Mouse (Mus musculus) left cerebral cortex, adult 2 months (tissue): ENCODE measurements around the gene Lgals7. TPM values are rescaled to one million over a fixed set of nuclear protein-coding genes. Genes with fewer than 3 reads are reported as not detected.

Source experiments
- DNase-seq, 2 experiments: peaks; one replicate each; pipeline ENCODE4 v3.0.0; 2021 to 2022; ENCODE audit warnings: low spot score in 2 of 2, mixed read lengths in 1 of 2; ENCODE audit errors: extremely low spot score in 1 of 2
- H3K27ac ChIP-seq: fragments of 200-600 bp; 2 replicates; pipeline ENCODE4 v1.8.1; 2022
- H3K4me3 ChIP-seq: fragments of 200-600 bp; 2 replicates; pipeline ENCODE4 v1.8.1; 2022
- CTCF ChIP-seq: fragments of 200-600 bp; IDR thresholded peaks from 2 replicates; pipeline ENCODE4 v1.8.1; 2022; ENCODE audit warnings: antibody characterized with exemption, mild to moderate bottlenecking, moderate library complexity
- intact Hi-C: fragments of 180-260 bp; cut with DNase I; formaldehyde crosslinking; loops from one replicate; pipeline ENCODE4 v1.15.1; 2025
- total RNA-seq, 2 experiments: library from RNA; stranded (reverse); gene quantifications; 2 replicates each; pipeline ENCODE4 v1.2.3; 2021

Gene Lgals7
- total RNA-seq, 2 experiments from 2014 or later, result 0.49 TPM; not detected in 1

DNA sequence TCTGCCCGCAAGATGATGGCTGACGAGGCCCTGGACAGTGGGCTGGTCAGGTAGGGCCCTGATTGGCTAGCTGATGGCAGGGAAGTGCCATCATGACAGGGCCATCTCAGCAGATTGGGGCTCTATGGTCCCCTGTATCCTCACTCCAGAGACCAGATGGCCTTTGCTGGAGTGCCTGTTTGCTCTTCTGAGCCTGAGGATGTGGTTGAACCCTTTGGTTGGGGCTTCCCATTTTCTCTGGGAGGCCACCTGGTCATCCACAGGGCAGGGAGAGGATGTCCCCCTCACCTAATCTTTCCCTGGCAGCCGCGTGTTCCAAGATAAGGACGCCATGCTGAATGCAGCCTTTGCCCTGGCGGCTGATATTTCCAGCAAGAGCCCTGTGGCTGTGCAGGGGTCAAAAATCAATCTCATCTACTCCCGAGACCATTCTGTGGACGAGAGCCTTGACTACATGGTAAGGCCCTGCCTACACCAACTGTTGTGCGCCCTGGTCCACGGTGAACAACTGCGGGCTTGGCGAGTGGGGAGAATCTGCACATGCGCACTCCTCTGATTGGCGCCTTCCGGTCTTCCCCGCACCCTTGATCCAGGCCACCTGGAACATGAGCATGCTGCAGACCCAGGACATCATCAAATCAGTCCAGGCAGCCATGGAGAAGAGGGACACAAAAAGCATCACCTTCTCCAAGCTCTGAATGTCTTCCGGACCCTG lies 32.1 kb upstream of the Lgals7 start:
- no peak for TF ChIP-seq CTCF
- Histone ChIP-seq H3K4me3 (no peak overlapping the region), H3K27ac (no peak overlapping the region)
- intact Hi-C loops, result no loop called here
- DNase-seq, result no peak

DNA sequence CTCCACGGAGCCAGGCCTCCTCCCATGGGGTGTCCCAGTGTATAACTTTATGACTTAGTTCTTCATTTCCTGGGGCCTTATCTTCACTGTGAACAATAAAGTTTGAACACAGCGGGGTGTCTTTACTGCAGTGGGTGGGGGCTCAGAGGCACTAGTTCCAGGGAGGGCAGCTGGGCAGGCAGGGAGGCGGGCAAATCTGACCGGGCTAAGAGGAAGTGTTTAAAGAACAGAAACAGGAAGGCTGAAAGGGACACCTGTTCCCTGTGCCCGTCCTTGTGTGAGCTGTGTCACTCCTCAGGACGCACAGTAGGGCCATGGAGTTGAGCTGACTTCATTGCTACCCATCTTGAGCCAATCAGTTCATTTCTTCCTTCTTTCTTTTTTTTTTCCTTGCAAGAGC lies 31.5 kb upstream of the Lgals7 start:
- Histone ChIP-seq H3K4me3 (no peak overlapping the region), H3K27ac (no peak overlapping the region)
- intact Hi-C loops, result no loop called here
- DNase-seq, result no peak
- no peak for TF ChIP-seq CTCF

DNA sequence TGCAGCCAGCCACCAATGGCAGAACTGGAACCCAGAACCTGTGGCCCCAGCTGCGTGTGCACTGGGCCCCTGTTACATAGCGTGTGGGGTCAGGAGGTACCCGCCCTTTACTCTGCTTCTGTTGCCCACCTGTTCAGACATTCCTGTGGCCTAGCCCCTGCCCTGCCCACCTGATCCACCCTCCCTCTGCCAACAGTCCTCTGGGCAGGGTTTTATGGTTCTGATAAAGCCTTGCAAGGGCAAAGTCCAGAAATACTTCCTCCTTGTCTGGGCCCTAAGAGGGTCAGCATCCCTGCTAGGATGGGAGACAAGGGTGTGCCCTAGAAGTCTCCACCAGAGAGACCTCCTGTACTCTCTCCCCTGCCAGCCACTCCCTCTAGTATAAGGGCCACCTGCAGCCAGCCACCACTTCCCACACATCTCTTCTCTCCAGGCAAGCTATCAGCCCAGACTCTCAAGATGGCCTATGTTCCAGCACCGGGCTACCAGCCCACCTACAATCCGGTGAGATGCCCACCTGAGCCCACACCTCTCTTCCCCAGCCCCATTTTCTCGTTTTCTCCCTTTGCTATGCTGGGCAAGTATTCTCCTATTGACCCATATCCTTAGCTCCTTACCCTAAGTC lies 29.8 kb upstream of the Lgals7 start, which contains the start of gene Lgals4:
Gene Lgals4 (plus strand): TSS at position 132 of the 625 bp plus-strand sequence.
- intact Hi-C loops, result no loop called here

DNA sequence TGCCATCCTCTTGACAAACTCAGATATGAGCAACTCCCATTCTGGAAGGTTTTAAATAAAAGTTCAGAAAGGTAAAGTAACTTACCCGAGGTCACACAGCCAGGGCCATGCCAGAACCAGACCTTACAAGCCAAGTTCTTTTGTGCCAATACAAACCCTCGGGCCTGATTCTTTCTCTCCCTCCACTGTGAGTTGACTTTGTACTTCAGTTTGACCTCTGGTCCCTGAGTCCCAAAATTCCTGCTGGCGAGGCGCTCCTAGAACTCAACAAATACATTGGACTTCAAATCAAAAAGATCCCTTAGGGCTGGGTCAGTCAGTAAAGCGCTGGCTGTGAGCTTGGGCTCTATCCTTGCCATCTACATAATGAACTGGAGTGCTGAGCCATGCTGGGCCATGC lies 26.7 kb upstream of the Lgals7 start:
- no peak for DNase-seq
- Histone ChIP-seq H3K4me3 (no peak overlapping the region), H3K27ac (no peak overlapping the region)
- intact Hi-C loops, result no loop called here
- no peak for TF ChIP-seq CTCF

More for the DNA sequence above, 29.8 kb upstream of the Lgals7 start, which contains the start of gene Lgals4:
- TF ChIP-seq CTCF, result no peak
- Histone ChIP-seq H3K4me3 (no peak within 1 kb of the TSS), H3K27ac (no peak within 1 kb of the TSS)
- no peak for DNase-seq

DNA sequence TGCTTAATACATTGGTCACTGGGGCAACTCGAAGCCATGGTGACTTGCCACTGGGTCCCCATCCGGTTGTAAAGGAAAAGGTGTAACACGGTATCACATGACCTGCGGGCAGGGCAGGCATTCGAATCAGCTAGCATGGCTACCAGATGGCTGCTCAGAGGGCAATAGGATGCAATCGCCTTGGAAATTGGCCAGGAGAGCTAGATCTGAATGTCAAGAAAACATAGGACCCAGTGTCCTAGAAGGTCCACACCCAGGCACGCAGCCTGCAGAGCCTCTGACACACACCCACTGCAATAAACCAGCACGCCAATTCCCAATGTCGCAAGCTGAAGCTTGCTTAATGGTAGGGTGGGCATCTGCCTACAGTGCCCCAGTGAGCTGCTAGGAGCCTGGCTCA lies 25.3 kb upstream of the Lgals7 start:
- intact Hi-C loops, result no loop called here

DNA sequence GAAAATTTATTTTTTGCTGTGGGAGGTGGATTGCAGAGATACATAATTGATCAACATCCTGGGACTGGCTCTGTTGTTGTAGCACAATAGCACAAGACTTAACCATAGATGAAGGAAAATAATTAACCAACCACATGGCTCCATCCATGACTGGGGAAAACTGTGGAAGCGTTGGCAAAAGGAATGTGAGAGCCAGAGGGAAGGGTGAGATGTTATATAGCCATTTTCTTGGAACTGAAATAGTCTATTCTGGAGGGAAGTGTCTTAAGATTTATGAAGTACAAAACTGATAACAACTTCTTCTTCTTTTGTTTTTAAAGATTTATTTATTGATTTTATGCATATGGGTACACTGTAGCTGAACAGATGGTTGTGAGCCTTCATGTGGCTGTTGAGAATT lies 16.4 kb upstream of the Lgals7 start:
- no peak overlapping the region for H3K4me3 ChIP-seq
- no peak for DNase-seq
- intact Hi-C loops, result no loop called here
- no peak overlapping the region for H3K27ac ChIP-seq
- TF ChIP-seq CTCF, result no peak

More for the DNA sequence above, 25.3 kb upstream of the Lgals7 start:
- TF ChIP-seq CTCF, result no peak
- no peak overlapping the region for H3K4me3 ChIP-seq
- DNase-seq, result no peak
- no peak overlapping the region for H3K27ac ChIP-seq

DNA sequence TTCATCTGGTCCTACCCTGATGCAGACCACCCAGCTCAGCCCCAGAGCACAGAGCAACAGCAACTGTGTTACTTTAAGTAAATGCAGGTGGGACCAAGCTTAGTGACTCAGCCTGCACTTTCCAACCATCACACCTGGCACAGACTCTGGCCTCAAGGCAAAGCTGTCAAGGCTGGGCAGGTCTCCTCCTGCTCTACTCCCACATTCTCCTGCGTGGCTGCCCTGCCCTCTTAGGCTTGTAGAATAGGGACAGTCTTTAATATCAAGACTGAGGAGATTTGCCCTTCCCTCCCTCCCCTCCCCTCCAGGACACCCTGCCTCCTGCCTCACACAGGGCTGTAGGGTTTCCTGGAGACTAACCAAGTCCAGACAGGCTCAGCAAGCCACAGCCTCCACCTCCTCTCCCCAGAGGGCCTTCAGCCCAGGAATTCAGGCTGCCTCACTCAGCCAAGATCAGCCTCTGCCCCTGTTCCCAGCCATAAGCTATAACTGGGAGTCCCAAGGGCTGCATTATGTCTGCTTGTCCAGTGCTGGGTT lies 13.9 kb upstream of the Lgals7 start:
- intact Hi-C loops, result no loop called here
- TF ChIP-seq CTCF, result no peak
- Histone ChIP-seq H3K27ac (no peak overlapping the region), H3K4me3 (no peak overlapping the region)
- DNase-seq, result no peak

DNA sequence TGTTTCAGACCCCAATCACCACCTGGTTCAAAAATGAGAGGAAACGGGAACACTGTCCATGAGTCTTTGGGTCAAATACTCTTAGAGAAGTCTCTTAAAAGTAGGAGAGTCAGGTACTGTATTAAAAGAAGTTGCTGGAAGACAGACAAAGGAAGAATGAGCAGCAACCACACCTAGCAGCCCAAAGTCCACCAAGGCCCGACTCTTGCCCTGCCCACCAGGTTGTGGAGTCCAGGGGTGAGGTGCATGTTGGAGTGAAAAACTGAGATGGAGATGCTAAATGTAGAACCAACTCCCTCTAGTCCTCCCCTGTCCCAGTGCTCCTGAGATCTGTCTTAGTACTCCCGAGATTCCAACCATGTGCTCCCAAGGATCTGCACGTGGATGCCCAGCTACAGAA lies 13.0 kb upstream of the Lgals7 start:
- Histone ChIP-seq H3K4me3 (no peak overlapping the region), H3K27ac (no peak overlapping the region)
- no peak for DNase-seq
- TF ChIP-seq CTCF, result no peak
- intact Hi-C loops, result no loop called here

DNA sequence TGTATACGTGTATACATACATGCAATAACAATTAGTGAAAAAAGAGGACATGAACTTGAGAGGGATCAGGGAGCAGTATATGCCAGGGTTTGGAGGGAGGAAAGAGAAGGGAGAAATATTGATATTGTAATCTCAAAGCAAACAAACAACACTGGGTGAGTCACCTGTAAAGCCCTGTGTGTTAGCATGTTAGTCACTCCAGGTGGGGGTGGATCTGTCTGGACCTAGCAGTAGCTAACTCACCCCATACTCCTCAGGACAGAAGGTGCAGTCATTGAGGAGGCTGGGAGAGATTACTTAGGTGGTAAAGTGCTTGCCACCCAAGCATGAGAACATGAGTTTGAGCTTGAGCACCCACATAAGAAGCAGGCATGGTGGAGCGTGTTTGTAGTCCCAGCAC lies 3.7 kb upstream of the Lgals7 start:
- Histone ChIP-seq H3K4me3 (no peak overlapping the region), H3K27ac (no peak overlapping the region)
- TF ChIP-seq CTCF, result no peak
- intact Hi-C loops, result no loop called here
- no peak for DNase-seq

DNA sequence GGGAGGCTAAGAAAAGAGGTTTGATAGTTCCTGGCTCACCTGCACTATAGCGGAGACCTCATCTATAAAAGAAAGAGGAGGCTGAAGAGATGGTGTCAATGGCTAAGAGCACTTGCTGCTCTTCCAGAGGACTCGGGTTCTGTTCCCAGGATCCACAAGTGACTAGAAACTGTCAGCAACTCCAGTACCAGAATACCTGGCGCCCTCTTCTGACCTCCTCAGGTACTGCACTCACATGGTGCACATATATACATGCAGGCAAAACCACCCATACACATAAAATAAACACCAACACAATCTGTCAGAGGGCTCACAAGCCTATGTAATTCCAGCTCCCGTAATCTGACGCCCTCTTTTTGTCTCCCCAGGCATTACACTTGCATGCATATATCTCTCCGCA lies 2.8 kb upstream of the Lgals7 start:
- peak; percentile 26 for TF ChIP-seq CTCF

DNA sequence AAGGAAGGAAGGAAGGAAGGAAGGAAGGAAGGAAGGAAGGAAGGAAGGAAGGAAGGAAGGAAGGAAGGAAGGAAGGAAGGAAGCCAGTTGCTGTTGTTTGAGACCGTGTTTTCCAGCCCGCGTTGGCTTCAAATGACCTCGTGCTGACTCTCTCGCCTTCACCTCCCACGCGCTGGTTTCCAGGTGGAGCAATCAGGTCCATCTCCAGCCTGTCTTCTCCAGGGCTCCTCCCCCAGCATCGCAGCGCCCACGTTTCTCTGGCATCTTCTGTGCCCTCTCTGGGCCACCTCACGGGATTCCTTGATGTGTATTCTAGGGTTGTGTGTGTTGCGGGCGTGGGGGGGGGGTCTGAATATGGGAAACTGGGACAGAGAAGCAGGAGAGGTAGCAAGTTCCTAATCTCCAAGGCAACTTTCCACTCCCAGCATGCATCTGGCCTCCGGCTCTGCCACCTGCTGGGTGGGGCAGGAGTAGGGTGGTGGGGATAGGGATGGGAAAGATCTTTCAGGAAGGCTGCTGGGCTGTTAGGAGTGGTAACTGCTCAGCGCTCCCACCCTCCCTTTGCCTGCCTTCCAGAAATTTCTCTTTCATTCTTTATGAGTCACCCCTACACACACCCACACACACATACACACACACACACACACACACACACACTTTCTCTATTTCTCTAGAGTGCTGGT lies 695 bp upstream of the Lgals7 start:
- DNase-seq, result peak; percentile 52
- H3K4me3 ChIP-seq, result no peak overlapping the region

More for the DNA sequence above, 2.8 kb upstream of the Lgals7 start:
- H3K27ac ChIP-seq, result no peak overlapping the region
- no peak overlapping the region for H3K4me3 ChIP-seq
- DNase-seq, result no peak
- intact Hi-C loops, result no loop called here

DNA sequence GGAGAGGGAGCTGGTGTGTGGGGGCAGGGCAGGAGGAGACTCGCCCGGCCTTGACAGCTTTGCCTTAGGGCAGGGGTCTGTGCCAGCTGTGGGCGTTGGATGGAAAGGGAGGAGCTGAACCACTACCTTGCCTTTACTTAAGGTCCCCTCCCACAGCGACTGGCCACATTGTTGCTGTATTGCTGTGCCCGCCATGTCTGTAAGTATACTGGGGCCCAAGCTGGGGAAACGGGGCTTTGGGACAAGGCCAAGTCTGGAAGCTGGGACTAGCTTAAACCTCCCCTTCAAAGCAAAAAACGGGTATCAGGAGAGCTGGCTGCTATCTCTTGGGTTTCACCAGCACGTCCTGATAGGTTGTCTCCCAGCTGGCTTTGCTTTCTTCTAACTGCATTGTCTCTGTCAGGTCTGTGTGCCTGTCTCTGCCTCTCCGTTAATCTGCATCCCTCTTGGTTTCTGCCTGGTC lies 666 bp downstream of the Lgals7 start:
- no peak for DNase-seq
- intact Hi-C loops, result no loop called here

More for the DNA sequence above, 695 bp upstream of the Lgals7 start:
- TF ChIP-seq CTCF, result no peak
- intact Hi-C loops, result no loop called here
- no peak overlapping the region for H3K27ac ChIP-seq

More for the DNA sequence above, 666 bp downstream of the Lgals7 start:
- Histone ChIP-seq H3K4me3 (no peak overlapping the region), H3K27ac (0 out of 2 replicates have a peak overlapping the region, but pooled peaks have one; percentile 7)
- TF ChIP-seq CTCF, result no peak
